Mouse (Mus musculus): ENCODE measurements around the gene Ppp1r12a.

DNA sequence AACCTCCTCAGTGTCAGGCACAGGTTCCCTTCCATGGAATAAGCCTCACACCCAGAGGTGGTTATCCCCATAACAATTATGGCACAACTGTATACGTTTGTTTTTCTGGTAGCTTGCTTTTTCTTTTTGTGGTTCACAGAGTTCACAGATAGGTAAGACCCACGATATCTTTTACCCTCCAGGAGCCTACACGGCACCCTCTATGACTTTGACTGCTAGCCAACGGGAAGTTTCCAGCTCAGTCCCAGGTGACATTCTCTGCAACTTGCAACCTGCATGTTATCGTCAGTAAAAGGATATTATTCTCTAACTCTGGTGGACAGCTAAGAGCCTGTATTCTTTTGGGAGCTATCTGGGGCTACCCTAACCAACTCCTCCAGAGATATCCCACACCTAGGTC is 148.2 kb downstream of the Ppp1r12a start:
- no peak for TF ChIP-seq POLR2A (IDR thresholded peaks at IDR 0.05; ENCODE audit: insufficient read depth, low read depth, low read length)
- TF ChIP-seq CTCF (IDR thresholded peaks at IDR 0.05) = no peak
- no peak for TF ChIP-seq EP300 (IDR thresholded peaks at IDR 0.05; ENCODE audit: insufficient read depth, low read depth, low read length)
